Mouse (Mus musculus): ENCODE data around the gene Hspb7.
A peak's percentile ranks its signal among the peaks of the same experiment; 100 is the strongest.

The Hspb7 gene

GRCm38 (mm10) chr4:141420192-141420829 is at the start of gene Hspb7:
Hspb7 (plus strand) TSS chr4:141420779.
- no peak for DNase-seq

GRCm38 (mm10) chr4:141372426-141372825 is 48.2 kb upstream of the Hspb7 start:
- no peak for DNase-seq

GRCm38 (mm10) chr4:141379674-141380073 is 40.9 kb upstream of the Hspb7 start:
- no peak for DNase-seq

GRCm38 (mm10) chr4:141382406-141382805 is 38.2 kb upstream of the Hspb7 start:
- DNase-seq: no peak

GRCm38 (mm10) chr4:141385275-141385674 is 35.3 kb upstream of the Hspb7 start:
- DNase-seq: peak; percentile 60

- DNase-seq: no peak
Observed at GRCm38 (mm10) chr4:141386150-141386549, 34.4 kb upstream of the Hspb7 start.

- peak; percentile 60 for DNase-seq
Observed at GRCm38 (mm10) chr4:141387093-141387784, 33.3 kb upstream of the Hspb7 start.

GRCm38 (mm10) chr4:141387933-141388332 is 32.6 kb upstream of the Hspb7 start:
- DNase-seq: no peak

GRCm38 (mm10) chr4:141389366-141390150 is 31.0 kb upstream of the Hspb7 start:
- DNase-seq: no peak

- DNase-seq: no peak
Observed at GRCm38 (mm10) chr4:141391293-141391692, 29.3 kb upstream of the Hspb7 start.

- DNase-seq: no peak
Observed at GRCm38 (mm10) chr4:141394751-141395150, 25.8 kb upstream of the Hspb7 start.

GRCm38 (mm10) chr4:141397861-141398260 is 22.7 kb upstream of the Hspb7 start:
- no peak for DNase-seq

- DNase-seq: no peak
Observed at GRCm38 (mm10) chr4:141398545-141398944, 22.0 kb upstream of the Hspb7 start, which contains the start of gene Clcnka. Clcnka (minus strand) TSS chr4:141398724.

GRCm38 (mm10) chr4:141400171-141400570 is 20.4 kb upstream of the Hspb7 start:
- DNase-seq: no peak

- DNase-seq: peak; percentile 86
Observed at GRCm38 (mm10) chr4:141404518-141405313, 15.9 kb upstream of the Hspb7 start.

- no peak for DNase-seq
Observed at GRCm38 (mm10) chr4:141405314-141405622, 15.3 kb upstream of the Hspb7 start.

GRCm38 (mm10) chr4:141406516-141407299 is 13.9 kb upstream of the Hspb7 start:
- DNase-seq: no peak

- DNase-seq: no peak
Observed at GRCm38 (mm10) chr4:141408577-141408976, 12.0 kb upstream of the Hspb7 start.

- no peak for DNase-seq
Observed at GRCm38 (mm10) chr4:141411430-141411992, 9.1 kb upstream of the Hspb7 start.

- DNase-seq: no peak
Observed at GRCm38 (mm10) chr4:141415924-141416323, 4.7 kb upstream of the Hspb7 start, which contains the start of gene Clcnkb. Clcnkb (minus strand) TSS chr4:141416014.

GRCm38 (mm10) chr4:141419398-141420191 is 984 bp upstream of the Hspb7 start:
- DNase-seq: no peak
